ENCODE assay signal across 18 mouse cellular contexts in genomic region chr11:78839491-78839890, GRCm38 (mm10). TPM values are rescaled to one million over a fixed set of nuclear protein-coding genes. Genes with fewer than 3 reads are reported as not detected.
A peak's percentile ranks its signal among the peaks of the same experiment; 100 is the strongest.
DNase-seq lines count a peak whose midpoint lies in the region; ATAC-seq and TF ChIP-seq lines count a peak whose summit lies in the region.
"Had no signal": no experiment of that assay in that cellular context is flagged by ENCODE, and none has a peak within 500 bp of the region (broad histone marks: within the 10 kb centered on the region; RNA-seq: fewer than 3 reads in every experiment).

No protein-coding gene starts in this region.

- H3K9ac ChIP-seq in liver, postnatal 0 days (replicated peaks): no peak overlapping the region
- H3K9ac ChIP-seq in intestine, embryonic 16.5 days (ENCODE audit: low read depth, low read length): no peak overlapping the region
- H3K9ac ChIP-seq: midbrain, embryonic 12.5 days; neural tube, embryonic 15.5 days had no signal

- peak; percentile 58 for DNase-seq in liver
- no peak for DNase-seq in liver, postnatal 0 days
- DNase-seq in adrenal gland, postnatal 36 days: peak; percentile 81 to 85
- DNase-seq in retina, postnatal 7 days (ENCODE audit: low read depth, low spot score): peak; percentile 50
- no peak for DNase-seq in kidney, postnatal 10 days
- DNase-seq in urinary bladder, postnatal 4 days (ENCODE audit: low spot score in 2 of 2): no peak
- DNase-seq: cerebellum, adult 18-20 months; gastrocnemius, adult 2 months; heart, postnatal 36 days; lung, postnatal 10 days had no signal

- H3K27me3 ChIP-seq in liver, postnatal 0 days (ENCODE audit: insufficient read depth, low read length): no peaks in the 10 kb centered on the region
- H3K27me3 ChIP-seq in intestine, embryonic 16.5 days (replicated peaks; ENCODE audit: control insufficient read depth, insufficient read depth, low read length): no peaks in the 10 kb centered on the region
- H3K27me3 ChIP-seq: midbrain, embryonic 12.5 days; neural tube, embryonic 15.5 days had no signal

- no peak for TF ChIP-seq CTCF in liver, postnatal 0 days (IDR thresholded peaks at IDR 0.05; ENCODE audit: low read depth)

- no peak for TF ChIP-seq EP300 in liver, postnatal 0 days (IDR thresholded peaks at IDR 0.05; ENCODE audit: low read depth)

- H3K9me3 ChIP-seq in liver, postnatal 0 days (ENCODE audit: low read length): no peaks in the 10 kb centered on the region
- no peaks in the 10 kb centered on the region for H3K9me3 ChIP-seq in intestine, embryonic 16.5 days (ENCODE audit: control insufficient read depth, low read length)
- H3K9me3 ChIP-seq: midbrain, embryonic 12.5 days; neural tube, embryonic 15.5 days had no signal

- no peaks in the 10 kb centered on the region for H3K4me1 ChIP-seq in liver, postnatal 0 days (ENCODE audit: insufficient read depth)
- H3K4me1 ChIP-seq in intestine, embryonic 16.5 days (ENCODE audit: control insufficient read depth, insufficient read depth, low read length): 0 out of 2 replicates have a peak, but pooled peaks cover 2% of the 10 kb centered on the region
- H3K4me1 ChIP-seq: midbrain, embryonic 12.5 days; neural tube, embryonic 15.5 days had no signal

- H3K27ac ChIP-seq in liver, postnatal 0 days (ENCODE audit: low read depth): no peak overlapping the region
- no peak overlapping the region for H3K27ac ChIP-seq in intestine, embryonic 16.5 days (ENCODE audit: low read length)
- H3K27ac ChIP-seq: gastrocnemius, adult 2 months; layer of hippocampus, adult 2 months; midbrain, embryonic 12.5 days; neural tube, embryonic 15.5 days had no signal

- H3K4me2 ChIP-seq in liver, postnatal 0 days (ENCODE audit: low read depth, low read length): no peak overlapping the region
- H3K4me2 ChIP-seq in intestine, embryonic 16.5 days (ENCODE audit: low read depth, low read length): no peak overlapping the region
- H3K4me2 ChIP-seq: heart, embryonic 11.5 days; midbrain, embryonic 12.5 days; neural tube, embryonic 15.5 days had no signal

- H3K36me3 ChIP-seq in liver, postnatal 0 days (replicated peaks; ENCODE audit: insufficient read depth, low read length): no peaks in the 10 kb centered on the region; the same call in 1 of the 2 replicates
- no peaks in the 10 kb centered on the region for H3K36me3 ChIP-seq in intestine, embryonic 16.5 days (ENCODE audit: control insufficient read depth, insufficient read depth, low read length)

- no peak overlapping the region for H3K4me3 ChIP-seq in liver, postnatal 0 days (ENCODE audit: low read depth, low read length)
- H3K4me3 ChIP-seq in intestine, embryonic 16.5 days (ENCODE audit: low read length): no peak overlapping the region
- H3K4me3 ChIP-seq: gastrocnemius, adult 2 months; layer of hippocampus, adult 2 months; midbrain, embryonic 12.5 days; neural tube, embryonic 15.5 days had no signal

- WGBS in liver, postnatal 0 days (ENCODE audit: insufficient replicate concordance): 69% methylated on average over 14 of the region's 14 CpGs
- WGBS in intestine, embryonic 16.5 days: 73% methylated on average over 14 of the region's 14 CpGs

- ATAC-seq in liver, postnatal 0 days: no peak
- ATAC-seq in intestine, embryonic 16.5 days: peak; percentile 52
- ATAC-seq: CD4-positive, CD25-positive, alpha-beta regulatory T cell, adult 4 months; forebrain, embryonic 16.5 days; inflammation-experienced regulatory T-cells, adult 6 months had no signal

RNA-seq across cellular contexts. Expression of gene Lyrm9, which starts 13.1 kb away (rescaled TPM):
- polyA plus RNA-seq in liver, postnatal 0 days (2015; fragmentation: Nextera tagmentation; extraction: Ambion mirVana): 12.9 and 16.5 TPM in 2 replicates
- 10 to 100 TPM; 36.7 to 55.7 TPM for total RNA-seq in adrenal gland, postnatal 36 days (2021)
- polyA plus RNA-seq in intestine, embryonic 16.5 days (2015; fragmentation: Nextera tagmentation; extraction: Ambion mirVana): 20.7 and 21.9 TPM in 2 replicates

Comparison
In these comparisons a context has a peak if more than half of its experiments do, and no peak if none do; other contexts are left out.
1. DNase-seq: peak in liver (single experiment), adrenal gland, postnatal 36 days (2 of 2) and retina, postnatal 7 days (single experiment); none in liver, postnatal 0 days (single experiment), kidney, postnatal 10 days (single experiment) and urinary bladder, postnatal 4 days (0 of 2).